Mouse (Mus musculus) stomach, postnatal 0 days (tissue): Measurements from ENCODE around the gene Slc38a7.

Experiments used
- CTCF ChIP-seq: IDR thresholded peaks from 2 replicates; pipeline ENCODE4 v1.5.1; 2016; ENCODE audit warnings: antibody characterized with exemption, low read depth, mild to moderate bottlenecking, moderate library complexity
- EP300 ChIP-seq: optimal IDR thresholded peaks from 2 replicates; pipeline ENCODE3; 2016; ENCODE audit warnings: antibody characterized with exemption

DNA sequence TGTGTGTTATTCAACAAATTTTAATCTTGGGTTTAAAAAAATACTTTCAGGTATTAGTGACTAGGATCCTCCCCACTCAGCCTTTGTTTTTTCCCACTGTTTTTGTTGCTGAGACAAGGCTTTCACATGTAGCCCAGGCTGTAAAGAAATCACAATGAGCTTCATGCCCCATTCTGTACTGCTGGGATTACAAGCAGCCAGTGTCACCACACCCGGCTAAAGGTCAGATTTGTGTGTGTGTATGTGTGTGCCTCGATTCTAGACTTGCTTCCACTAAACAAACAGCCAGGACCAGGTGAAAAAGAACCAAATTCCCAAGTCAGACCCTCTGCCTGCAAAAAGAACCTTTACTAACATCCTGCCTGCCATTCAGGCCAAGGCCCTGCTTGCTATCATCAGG is 47.9 kb downstream of the Slc38a7 start:
- TF ChIP-seq CTCF (no peak), EP300 (no peak)
